Comparison of ENCODE assay signal across 8 mouse cellular contexts in genomic region chr9:43339614-43340020, GRCm38 (mm10). TPM values are rescaled to one million over a fixed set of nuclear protein-coding genes. Genes with fewer than 3 reads are reported as not detected.
DNase-seq lines count a peak whose midpoint lies in the region; TF ChIP-seq lines count a peak whose summit lies in the region.

No protein-coding gene starts in this region.

- peak; percentile 69 for TF ChIP-seq CTCF in lung, adult 2 months (IDR thresholded peaks at IDR 0.05; ENCODE audit: insufficient read depth, low read length)

- no peak overlapping the region for H3K4me3 ChIP-seq in lung, adult 2 months (replicated peaks; ENCODE audit: extremely low read depth, low read depth, low read length)

- no peak for TF ChIP-seq POLR2A in lung, adult 2 months (IDR thresholded peaks at IDR 0.05; ENCODE audit: borderline replicate concordance, extremely low read depth, low read depth, low read length)

- peak; percentile 40 for DNase-seq in CD4-positive helper T cell, adult 2 months (ENCODE audit: low read depth, low spot score)
- DNase-seq in adipocyte (ENCODE audit: low spot score): peak; percentile 75
- peak; percentile 88 for DNase-seq in embryo, embryonic 10.5 days (ENCODE audit: low spot score)
- DNase-seq in gastrocnemius, postnatal 36 days: peak; percentile 68
- peak; percentile 82 to 83 for DNase-seq in kidney, postnatal 4 days
- DNase-seq in lung, adult 2 months: peak; percentile 60
- DNase-seq in retina, adult 2 months (ENCODE audit: low read depth, low spot score): peak; percentile 57
- DNase-seq in thymus, postnatal 36 days: peak; percentile 70 to 77

- 0% methylated on average over 2 of the region's 2 CpGs for WGBS in lung, adult 2 months

- intact Hi-C loops in gastrocnemius, postnatal 36 days (cut with DNase I): loop anchor here (2.0 to 5.0 kb wide), 2 partner anchors 403 to 463 kb away; partner anchors contain the start of gene Nectin1

- H3K4me1 ChIP-seq in lung, adult 2 months (ENCODE audit: control insufficient read depth, insufficient read depth, low read length): no peaks in the 10 kb centered on the region

RNA-seq across cellular contexts. Expression of gene Trim29, which starts 29.0 kb away (rescaled TPM):
- under 1 TPM; 0.10 TPM for total RNA-seq in gastrocnemius, postnatal 36 days (2021)
- 6.1 and 25.1 TPM in 2 replicates for polyA plus RNA-seq in lung, adult 2 months (2012; rRNA removed)
